In genomic region chr14:48246236-48246635, GRCm38 (mm10) we compare ENCODE assay signal across 8 mouse cellular contexts.
DNase-seq lines count a peak whose midpoint lies in the region; ATAC-seq lines count a peak whose summit lies in the region.

No protein-coding gene starts in this region.

- H3K4me2 ChIP-seq in heart, embryonic 11.5 days: no peak overlapping the region
- H3K4me2 ChIP-seq in heart, embryonic 14.5 days (ENCODE audit: low read length): no peak overlapping the region

- peak; percentile 42 to 54 for DNase-seq in heart, adult 18-20 months
- DNase-seq in B cell, adult 2 months: peak; percentile 13 to 23
- no peak for DNase-seq in right cerebral cortex, adult 2 months (ENCODE audit: low spot score in 2 of 2)
- DNase-seq in embryo, embryonic 10 days (ENCODE audit: low spot score): no peak
- DNase-seq in right cerebral cortex, postnatal 25 days: no peak

- ATAC-seq in heart, embryonic 11.5 days (replicated peaks; ENCODE audit: insufficient number of reproducible peaks, low FRiP score, low TSS enrichment): no peak
- peak; percentile 43; the same call in 1 of the 2 replicates for ATAC-seq in heart, embryonic 14.5 days (ENCODE audit: insufficient number of reproducible peaks, insufficient read depth, low FRiP score, low read depth)

- 65% methylated on average over 3 of the region's 3 CpGs for WGBS in heart, embryonic 11.5 days (ENCODE audit: insufficient replicate concordance)
- 61% methylated on average over 3 of the region's 3 CpGs for WGBS in heart, embryonic 14.5 days

- no peak overlapping the region for H3K27ac ChIP-seq in heart, embryonic 11.5 days (ENCODE audit: low read depth, low read length)
- H3K27ac ChIP-seq in heart, embryonic 14.5 days (replicated peaks in 1 of 2; ENCODE audit: control insufficient read depth in 1 of 2, insufficient read depth in 1 of 2, low read depth in 2 of 2, low read length in 2 of 2): no peak overlapping the region

- no peaks in the 10 kb centered on the region for H3K36me3 ChIP-seq in heart, embryonic 11.5 days (ENCODE audit: control insufficient read depth, insufficient read depth, low read length)
- H3K36me3 ChIP-seq in heart, embryonic 14.5 days (ENCODE audit: control insufficient read depth, insufficient read depth, low read length): no peaks in the 10 kb centered on the region
- no peaks in the 10 kb centered on the region for H3K36me3 ChIP-seq in megakaryocyte, embryonic 14.5 days (replicated peaks; ENCODE audit: low read length)

- H3K4me1 ChIP-seq in heart, embryonic 11.5 days (ENCODE audit: control insufficient read depth, insufficient read depth, low read length): no peaks in the 10 kb centered on the region
- no peaks in the 10 kb centered on the region for H3K4me1 ChIP-seq in heart, embryonic 14.5 days (ENCODE audit: control insufficient read depth in 2 of 2, insufficient read depth in 2 of 2, low read length in 2 of 2)
- H3K4me1 ChIP-seq in megakaryocyte, embryonic 14.5 days: no peaks in the 10 kb centered on the region

- no peaks in the 10 kb centered on the region for H3K9me3 ChIP-seq in heart, embryonic 11.5 days (replicated peaks; ENCODE audit: control insufficient read depth, low read length)
- H3K9me3 ChIP-seq in heart, embryonic 14.5 days (ENCODE audit: control insufficient read depth, low read length): no peaks in the 10 kb centered on the region
- H3K9me3 ChIP-seq in megakaryocyte, embryonic 14.5 days: no peaks in the 10 kb centered on the region

- H3K27me3 ChIP-seq in heart, embryonic 11.5 days (ENCODE audit: control insufficient read depth, insufficient read depth, low read length): peaks cover 10% of the 10 kb centered on the region
- H3K27me3 ChIP-seq in heart, embryonic 14.5 days (ENCODE audit: control insufficient read depth, insufficient read depth, low read length): peaks cover 14% of the 10 kb centered on the region; the same call in 1 of the 2 replicates
- peaks cover 1% of the 10 kb centered on the region for H3K27me3 ChIP-seq in megakaryocyte, embryonic 14.5 days (replicated peaks)

- no peak overlapping the region for H3K9ac ChIP-seq in heart, embryonic 11.5 days (ENCODE audit: low read depth, low read length)
- no peak overlapping the region for H3K9ac ChIP-seq in heart, embryonic 14.5 days (ENCODE audit: low read length)

- no peak overlapping the region for H3K4me3 ChIP-seq in heart, embryonic 11.5 days (ENCODE audit: low read depth, low read length)
- H3K4me3 ChIP-seq in heart, embryonic 14.5 days (ENCODE audit: control insufficient read depth in 1 of 2, insufficient read depth in 1 of 2, low read depth in 1 of 2, low read length in 2 of 2): no peak overlapping the region
- peak overlapping the region; percentile 1 for H3K4me3 ChIP-seq in megakaryocyte, embryonic 14.5 days (replicated peaks)

Comparison
In these comparisons a context has a peak if more than half of its experiments do, and no peak if none do; other contexts are left out.
1. DNase-seq: peak in heart, adult 18-20 months (2 of 2) and B cell, adult 2 months (2 of 2); none in right cerebral cortex, adult 2 months (0 of 2), embryo, embryonic 10 days (single experiment) and right cerebral cortex, postnatal 25 days (single experiment).